Mouse (Mus musculus) hindbrain, embryonic 12.5 days (tissue): ENCODE measurements around the gene Cd34. TPM values are rescaled to one million over a fixed set of nuclear protein-coding genes. Genes with fewer than 3 reads are reported as not detected.

ENCODE experiments used
- ATAC-seq: fragments of 200-750 bp; cut with Nextera tagmentation; 2 replicates; pipeline ENCODE4 v1.8.0; 2017; ENCODE audit warnings: moderate TSS enrichment; ENCODE audit not compliant: low FRiP score
- H3K27ac ChIP-seq: fragments of 300-500 bp; sonication (generic); 2 replicates; pipeline ENCODE4 v1.5.1; 2016; ENCODE audit warnings: mild to moderate bottlenecking
- H3K27me3 ChIP-seq: fragments of 300-500 bp; sonication (generic); 2 replicates; pipeline ENCODE4 v1.6.1; 2016; ENCODE audit warnings: mild to moderate bottlenecking
- H3K36me3 ChIP-seq: fragments of 300-500 bp; sonication (generic); 2 replicates; pipeline ENCODE4 v1.6.1; 2016; ENCODE audit warnings: mild to moderate bottlenecking
- H3K4me1 ChIP-seq: fragments of 300-500 bp; sonication (generic); 2 replicates; pipeline ENCODE4 v1.6.1; 2016
- H3K4me2 ChIP-seq: fragments of 300-500 bp; sonication (generic); replicated peaks from 2 replicates; pipeline ENCODE4 v1.6.1; 2016; ENCODE audit warnings: mild to moderate bottlenecking
- H3K4me3 ChIP-seq: fragments of 300-500 bp; sonication (generic); 2 replicates; pipeline ENCODE4 v1.5.1; 2016; ENCODE audit warnings: mild to moderate bottlenecking
- H3K9ac ChIP-seq: fragments of 300-500 bp; sonication (generic); 2 replicates; pipeline ENCODE4 v1.6.1; 2016; ENCODE audit warnings: mild to moderate bottlenecking, moderate library complexity
- H3K9me3 ChIP-seq: fragments of 300-500 bp; sonication (generic); replicated peaks from 2 replicates; pipeline ENCODE4 v1.6.1; 2016; ENCODE audit warnings: mild to moderate bottlenecking
- WGBS: fragments of 180-500 bp; shearing (Covaris S2); methylation state at CpG from one replicate; pipeline ENCODE4 v1.1.7; 2016; 5-methylcytosine and 5-hydroxymethylcytosine counted together
- polyA plus RNA-seq: library from polyadenylated mRNA; unstranded; fragments of >200 nt; fragmentation: Nextera tagmentation; extraction: Ambion mirVana; gene quantifications from 2 replicates; pipeline ENCODE4 v1.2.1, GENCODE M21; 2016

The Cd34 gene
- polyA plus RNA-seq, 1 experiment from 2014 or later: 44.7 TPM

- no peak overlapping the region for H3K4me3 ChIP-seq
- no peaks in the 10 kb centered on the region for H3K9me3 ChIP-seq
- H3K27me3 ChIP-seq: no peaks in the 10 kb centered on the region
- H3K27ac ChIP-seq: no peak overlapping the region
- no peak for ATAC-seq
- 77% methylated on average over 1 of the region's 1 CpGs for WGBS
- H3K4me2 ChIP-seq: no peak overlapping the region
- no peaks in the 10 kb centered on the region for H3K36me3 ChIP-seq
- H3K9ac ChIP-seq: no peak overlapping the region
- no peaks in the 10 kb centered on the region for H3K4me1 ChIP-seq
Measured at GRCm38 (mm10) chr1:194993409-194993988, 54.9 kb downstream of the Cd34 start.

- no peaks in the 10 kb centered on the region for H3K36me3 ChIP-seq
- ATAC-seq: no peak
- no peak overlapping the region for H3K27ac ChIP-seq
- no peak overlapping the region for H3K4me3 ChIP-seq
- 92% methylated on average over 5 of the region's 5 CpGs for WGBS
- H3K4me1 ChIP-seq: no peaks in the 10 kb centered on the region
- no peaks in the 10 kb centered on the region for H3K27me3 ChIP-seq
- H3K9me3 ChIP-seq: no peaks in the 10 kb centered on the region
- H3K9ac ChIP-seq: no peak overlapping the region
- H3K4me2 ChIP-seq: no peak overlapping the region
Measured at GRCm38 (mm10) chr1:194994262-194994661, 55.6 kb downstream of the Cd34 start.

GRCm38 (mm10) chr1:194995196-194995595 lies 56.6 kb downstream of the Cd34 start:
- WGBS: 81% methylated on average over 2 of the region's 2 CpGs
- ATAC-seq: no peak
- no peak overlapping the region for H3K4me3 ChIP-seq

GRCm38 (mm10) chr1:194998396-194998795 lies 59.8 kb downstream of the Cd34 start:
- Histone ChIP-seq H3K36me3 (no peaks in the 10 kb centered on the region), H3K4me2 (no peak overlapping the region), H3K9me3 (no peaks in the 10 kb centered on the region), H3K4me1 (no peaks in the 10 kb centered on the region), H3K9ac (no peak overlapping the region), H3K27ac (no peak overlapping the region), H3K4me3 (no peak overlapping the region), H3K27me3 (no peaks in the 10 kb centered on the region)
- 81% methylated on average over 1 of the region's 1 CpGs for WGBS
- ATAC-seq: no peak

More at GRCm38 (mm10) chr1:194995196-194995595, 56.6 kb downstream of the Cd34 start:
- Histone ChIP-seq H3K27me3 (no peaks in the 10 kb centered on the region), H3K4me2 (no peak overlapping the region), H3K36me3 (no peaks in the 10 kb centered on the region), H3K9ac (no peak overlapping the region), H3K9me3 (no peaks in the 10 kb centered on the region), H3K4me1 (no peaks in the 10 kb centered on the region), H3K27ac (no peak overlapping the region)

GRCm38 (mm10) chr1:195003328-195003727 lies 64.7 kb downstream of the Cd34 start:
- no peak for ATAC-seq
- Histone ChIP-seq H3K4me2 (no peak overlapping the region), H3K4me3 (no peak overlapping the region), H3K9me3 (no peaks in the 10 kb centered on the region), H3K4me1 (no peaks in the 10 kb centered on the region), H3K36me3 (no peaks in the 10 kb centered on the region), H3K27ac (no peak overlapping the region), H3K27me3 (no peaks in the 10 kb centered on the region), H3K9ac (no peak overlapping the region)
- WGBS: 90% methylated on average over 4 of the region's 4 CpGs

GRCm38 (mm10) chr1:195004194-195004593 lies 65.6 kb downstream of the Cd34 start:
- ATAC-seq: no peak
- Histone ChIP-seq H3K4me2 (no peak overlapping the region), H3K9me3 (no peaks in the 10 kb centered on the region), H3K27me3 (no peaks in the 10 kb centered on the region), H3K36me3 (no peaks in the 10 kb centered on the region), H3K4me1 (no peaks in the 10 kb centered on the region), H3K27ac (no peak overlapping the region), H3K4me3 (no peak overlapping the region), H3K9ac (no peak overlapping the region)
- 77% methylated on average over 1 of the region's 1 CpGs for WGBS

GRCm38 (mm10) chr1:195006267-195006666 lies 67.6 kb downstream of the Cd34 start:
- Histone ChIP-seq H3K4me3 (no peak overlapping the region), H3K27me3 (no peaks in the 10 kb centered on the region), H3K4me1 (no peaks in the 10 kb centered on the region), H3K4me2 (no peak overlapping the region), H3K9ac (no peak overlapping the region), H3K36me3 (no peaks in the 10 kb centered on the region), H3K9me3 (no peaks in the 10 kb centered on the region), H3K27ac (no peak overlapping the region)
- ATAC-seq: no peak

Other genes starting within 250 kb of the Cd34 start
- 1.1 and 1.2 TPM in 2 replicates for gene Cd46, start 153.4 kb downstream of the Cd34 start, polyA plus RNA-seq
- gene Cr1l, start 192.8 kb downstream of the Cd34 start, polyA plus RNA-seq: 37.8 and 42.5 TPM in 2 replicates
- 0.08 and 0.37 TPM in 2 replicates for gene Cr2, start 237.9 kb downstream of the Cd34 start, polyA plus RNA-seq